Mouse (Mus musculus) lung, adult 2 months (tissue): ENCODE results near the gene Ipo4.

Experiments used
- CTCF ChIP-seq: fragments of 200-500 bp; IDR thresholded peaks from 2 replicates; pipeline ENCODE4 v1.5.1; 2011; ENCODE audit warnings: mild to moderate bottlenecking, low read length, control low read depth; ENCODE audit not compliant: insufficient read depth
- POLR2A ChIP-seq: fragments of 200-500 bp; IDR thresholded peaks from 2 replicates; pipeline ENCODE4 v1.6.1; 2011; ENCODE audit warnings: low read depth, mild to moderate bottlenecking, control low read depth, low read length, borderline replicate concordance; ENCODE audit errors: extremely low read depth

GRCm38 (mm10) chr14:55660636-55661035 lies 24.9 kb upstream of the Ipo4 start:
- TF ChIP-seq POLR2A = no peak
- TF ChIP-seq CTCF = no peak
